Mouse (Mus musculus): ENCODE results near the gene Cd6.

- TF ChIP-seq EP300 (optimal IDR thresholded peaks at IDR 0.05) = no peak
- TF ChIP-seq CTCF (IDR thresholded peaks at IDR 0.05; ENCODE audit: low read depth) = peak; percentile 78
These were observed 1.6 kb upstream of the Cd6 start for GRCm38 (mm10) chr19:10831424-10831823.
